Mouse (Mus musculus) stomach, embryonic 16.5 days (tissue): ENCODE measurements around the gene Zfhx3. TPM values are rescaled to one million over a fixed set of nuclear protein-coding genes. Genes with fewer than 3 reads are reported as not detected.

Experiments used
- ATAC-seq: fragments of 200-750 bp; cut with Nextera tagmentation; 2 replicates; pipeline ENCODE4 v1.8.0; 2017; ENCODE audit warnings: moderate number of reproducible peaks, moderate TSS enrichment; ENCODE audit not compliant: insufficient read depth, low FRiP score
- H3K27ac ChIP-seq: fragments of 300-500 bp; sonication (generic); 2 replicates; pipeline ENCODE4 v1.5.1; 2014; ENCODE audit warnings: low read length
- H3K27me3 ChIP-seq: fragments of 300-500 bp; sonication (generic); 2 replicates; pipeline ENCODE4 v1.6.1; 2014; ENCODE audit warnings: low read length, control low read depth, mixed read lengths; ENCODE audit not compliant: control insufficient read depth, insufficient read depth
- H3K36me3 ChIP-seq: fragments of 300-500 bp; sonication (generic); 2 replicates; pipeline ENCODE4 v1.6.1; 2014; ENCODE audit warnings: low read length; ENCODE audit not compliant: control insufficient read depth, insufficient read depth
- H3K4me1 ChIP-seq: fragments of 300-500 bp; sonication (generic); 2 replicates; pipeline ENCODE4 v1.6.1; 2014; ENCODE audit warnings: low read length, control low read depth, mixed read lengths; ENCODE audit not compliant: control insufficient read depth, insufficient read depth
- H3K4me2 ChIP-seq: fragments of 300-500 bp; sonication (generic); 2 replicates; pipeline ENCODE4 v1.6.1; 2014; ENCODE audit warnings: low read depth, low read length, mixed read lengths
- H3K4me3 ChIP-seq: fragments of 300-500 bp; sonication (generic); replicated peaks from 2 replicates; pipeline ENCODE4 v1.5.1; 2014; ENCODE audit warnings: mild to moderate bottlenecking, low read length
- H3K9ac ChIP-seq: fragments of 300-500 bp; sonication (generic); 2 replicates; pipeline ENCODE4 v1.6.1; 2014; ENCODE audit warnings: low read length
- H3K9me3 ChIP-seq: fragments of 300-500 bp; sonication (generic); replicated peaks from 2 replicates; pipeline ENCODE4 v1.6.1; 2016; ENCODE audit warnings: low read length, control low read depth; ENCODE audit not compliant: control insufficient read depth
- WGBS: fragments of 180-500 bp; shearing (Covaris S2); extraction: QIAGEN DNeasy Blood & Tissue Kit; methylation state at CpG from one replicate; pipeline ENCODE4 v1.1.7; 2014; 5-methylcytosine and 5-hydroxymethylcytosine counted together
- polyA plus RNA-seq: library from polyadenylated mRNA; unstranded; fragments of >200 nt; fragmentation: Nextera tagmentation; extraction: Ambion mirVana; gene quantifications from 2 replicates; pipeline ENCODE4 v1.2.1, GENCODE M21; 2015

Zfhx3 gene
- polyA plus RNA-seq, 1 experiment from 2014 or later, result 10.9 TPM

DNA sequence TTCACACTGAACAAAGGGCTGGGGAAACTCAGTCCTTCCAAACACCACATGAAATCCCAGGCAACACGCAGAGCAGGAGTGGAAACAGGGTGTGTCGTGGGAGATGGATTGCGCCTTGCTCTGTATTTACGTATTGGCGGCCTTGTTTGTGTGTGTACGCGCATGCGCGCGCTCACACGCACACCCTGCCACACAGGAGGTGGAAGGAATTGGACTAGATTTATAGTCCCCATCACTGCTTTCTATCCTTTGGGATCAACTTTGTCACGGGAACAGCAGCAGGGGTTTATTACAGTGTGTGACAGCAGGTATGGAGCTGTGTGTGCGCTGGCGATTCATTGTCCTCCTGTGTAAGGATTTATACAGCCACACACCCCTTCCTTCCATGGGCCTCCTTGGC, 228.4 kb downstream of the Zfhx3 start:
- H3K4me3 ChIP-seq, result no peak overlapping the region
- H3K9ac ChIP-seq, result no peak overlapping the region
- no peak for ATAC-seq
- no peaks in the 10 kb centered on the region for H3K4me1 ChIP-seq
- no peaks in the 10 kb centered on the region for H3K27me3 ChIP-seq
- H3K9me3 ChIP-seq, result no peaks in the 10 kb centered on the region
- H3K36me3 ChIP-seq, result no peaks in the 10 kb centered on the region
- no peak overlapping the region for H3K4me2 ChIP-seq
- no peak overlapping the region for H3K27ac ChIP-seq
- WGBS, result 73% methylated on average over 14 of the region's 14 CpGs

DNA sequence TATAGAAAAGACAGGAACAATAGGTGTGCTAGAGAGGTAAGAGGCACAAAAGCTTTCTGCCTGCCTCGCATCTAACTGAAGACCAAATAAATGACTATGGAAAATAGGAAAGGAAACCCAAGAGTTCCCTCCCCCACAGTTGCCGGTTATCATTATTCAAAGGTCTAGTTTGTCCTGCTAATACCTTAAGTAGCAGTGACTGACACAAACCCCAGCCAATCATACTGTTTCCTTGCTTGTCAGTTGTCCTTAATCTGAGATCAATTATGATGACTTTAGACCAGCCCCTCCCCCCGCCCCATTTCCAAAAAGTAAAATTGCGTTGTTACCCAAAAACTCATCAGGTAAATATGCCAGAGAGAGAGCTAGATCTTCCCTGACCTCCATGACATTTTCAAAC, 240.9 kb downstream of the Zfhx3 start:
- Histone ChIP-seq H3K27me3 (no peaks in the 10 kb centered on the region), H3K27ac (no peak overlapping the region), H3K4me2 (no peak overlapping the region), H3K4me1 (peaks cover 3% of the 10 kb centered on the region; the same call in 1 of the 2 replicates), H3K36me3 (no peaks in the 10 kb centered on the region), H3K4me3 (no peak overlapping the region), H3K9me3 (no peaks in the 10 kb centered on the region), H3K9ac (no peak overlapping the region)
- no peak for ATAC-seq
- 80% methylated on average over 4 of the region's 4 CpGs for WGBS

DNA sequence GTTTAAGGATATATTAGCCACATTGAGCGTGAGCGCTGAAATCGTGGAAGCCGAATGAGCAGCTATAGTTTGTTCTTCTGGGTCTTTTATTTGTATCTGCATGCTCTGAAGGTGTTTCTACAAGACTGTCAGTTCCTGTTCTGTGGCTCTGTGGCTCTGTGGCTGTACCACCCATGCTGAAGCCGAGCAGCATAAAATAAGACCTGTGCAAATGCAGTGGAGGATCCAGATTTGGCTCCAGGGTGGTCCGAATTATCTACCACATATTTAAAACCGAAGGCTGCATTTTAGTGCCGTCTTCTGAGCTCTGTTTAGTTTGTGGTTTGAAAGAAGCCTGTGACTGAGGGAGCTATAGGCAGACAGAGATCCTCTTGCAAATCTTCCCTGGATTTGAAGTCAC, 241.5 kb downstream of the Zfhx3 start:
- Histone ChIP-seq H3K4me3 (no peak overlapping the region), H3K36me3 (no peaks in the 10 kb centered on the region), H3K27me3 (no peaks in the 10 kb centered on the region), H3K4me1 (peaks cover 6% of the 10 kb centered on the region; the same call in 1 of the 2 replicates), H3K4me2 (no peak overlapping the region), H3K9me3 (no peaks in the 10 kb centered on the region), H3K9ac (no peak overlapping the region), H3K27ac (no peak overlapping the region)
- ATAC-seq, result no peak
- 64% methylated on average over 8 of the region's 8 CpGs for WGBS

DNA sequence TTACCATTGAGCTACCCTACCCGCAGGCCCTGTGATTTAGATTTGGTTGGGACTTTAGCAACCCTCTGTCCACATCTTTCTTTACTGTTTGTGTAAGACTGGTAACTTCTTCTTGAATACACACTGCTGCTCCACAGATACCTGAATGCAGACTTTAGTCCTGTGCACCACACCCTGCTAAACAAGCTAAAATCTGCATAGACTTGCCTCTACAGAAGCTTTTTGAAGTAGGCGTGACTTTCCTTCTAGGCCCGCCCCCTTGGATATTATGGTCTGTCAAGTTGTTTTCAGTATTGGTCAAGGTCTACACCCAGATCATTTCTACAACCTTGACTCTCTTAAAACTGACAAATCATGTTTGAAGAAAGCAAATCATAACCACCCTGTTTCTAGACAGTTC, 243.8 kb downstream of the Zfhx3 start:
- ATAC-seq, result no peak
- Histone ChIP-seq H3K4me2 (no peak overlapping the region), H3K27me3 (no peaks in the 10 kb centered on the region), H3K9me3 (no peaks in the 10 kb centered on the region), H3K36me3 (no peaks in the 10 kb centered on the region), H3K4me1 (peaks cover 6% of the 10 kb centered on the region; the same call in 1 of the 2 replicates), H3K4me3 (no peak overlapping the region), H3K9ac (no peak overlapping the region), H3K27ac (no peak overlapping the region)
- WGBS, result 80% methylated on average over 3 of the region's 3 CpGs

DNA sequence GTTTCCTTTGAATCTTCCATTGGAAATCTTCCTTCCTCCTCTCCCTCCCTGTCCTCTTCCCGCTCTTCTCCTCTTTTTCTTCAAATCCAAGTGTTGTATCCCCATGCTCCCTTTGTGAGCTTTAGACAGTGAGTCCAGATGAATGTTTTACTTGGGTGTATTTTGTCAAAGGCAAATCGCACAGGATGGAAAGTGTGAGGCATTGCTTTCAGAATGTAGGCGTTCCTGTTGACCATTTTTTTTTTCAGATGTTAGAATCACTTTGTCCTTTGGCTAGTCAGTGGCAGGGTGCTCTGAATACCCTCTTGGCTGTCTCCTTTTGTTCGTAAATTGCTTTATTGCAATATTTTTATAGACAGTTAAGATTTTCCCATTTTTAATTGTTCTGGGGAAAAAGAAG, 245.6 kb downstream of the Zfhx3 start:
- H3K4me2 ChIP-seq, result no peak overlapping the region
- H3K4me1 ChIP-seq, result peaks cover 6% of the 10 kb centered on the region; the same call in 1 of the 2 replicates
- H3K9ac ChIP-seq, result no peak overlapping the region
- H3K36me3 ChIP-seq, result no peaks in the 10 kb centered on the region
- H3K27ac ChIP-seq, result no peak overlapping the region
- H3K4me3 ChIP-seq, result no peak overlapping the region
- no peak for ATAC-seq
- no peaks in the 10 kb centered on the region for H3K27me3 ChIP-seq
- 57% methylated on average over 4 of the region's 4 CpGs for WGBS
- no peaks in the 10 kb centered on the region for H3K9me3 ChIP-seq

DNA sequence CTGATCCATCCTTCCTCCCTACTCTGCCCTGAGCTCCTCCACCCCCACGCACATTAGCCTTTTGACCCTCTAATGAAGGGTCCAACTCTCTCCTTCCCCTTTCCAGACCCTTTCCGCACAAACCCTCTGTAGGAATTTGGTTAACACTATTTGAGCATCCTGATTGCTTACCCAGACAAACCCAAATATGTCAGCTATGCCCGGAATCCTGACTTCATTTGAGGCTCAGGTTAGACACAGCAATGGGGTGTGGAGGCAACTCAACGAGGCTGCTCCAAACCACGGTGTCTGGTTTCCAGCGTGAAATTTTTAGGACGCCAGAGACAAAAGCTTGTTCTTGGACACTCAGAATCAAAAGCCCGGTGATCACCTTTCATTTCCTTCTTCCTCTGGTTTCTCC, 252.1 kb downstream of the Zfhx3 start:
- Histone ChIP-seq H3K9me3 (no peaks in the 10 kb centered on the region), H3K27me3 (no peaks in the 10 kb centered on the region), H3K4me2 (no peak overlapping the region), H3K9ac (no peak overlapping the region), H3K4me1 (no peaks in the 10 kb centered on the region), H3K27ac (no peak overlapping the region), H3K4me3 (no peak overlapping the region), H3K36me3 (no peaks in the 10 kb centered on the region)
- WGBS, result 31% methylated on average over 8 of the region's 8 CpGs
- no peak for ATAC-seq

DNA sequence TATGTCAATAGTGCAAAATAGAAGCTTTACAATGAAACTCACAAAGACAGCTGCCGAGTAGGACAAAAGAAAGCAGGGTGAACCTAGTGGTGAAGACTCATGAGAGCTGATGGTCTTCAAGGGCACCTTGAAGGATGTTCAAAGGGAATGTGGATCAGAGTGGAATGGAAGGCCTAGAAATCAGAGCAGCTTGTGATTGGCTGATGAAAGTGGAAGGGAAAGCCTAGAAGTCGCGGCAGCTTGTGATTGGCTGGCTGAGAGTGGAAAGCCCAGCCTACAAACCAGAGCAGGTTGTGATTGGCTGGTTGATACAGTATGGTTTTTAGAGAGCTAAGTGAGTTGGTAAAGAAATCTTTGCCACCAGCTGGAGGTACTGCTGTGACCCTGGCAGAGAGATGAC, 272.6 kb downstream of the Zfhx3 start:
- no peak overlapping the region for H3K27ac ChIP-seq
- H3K9ac ChIP-seq, result no peak overlapping the region
- no peaks in the 10 kb centered on the region for H3K9me3 ChIP-seq
- H3K27me3 ChIP-seq, result no peaks in the 10 kb centered on the region
- 92% methylated on average over 3 of the region's 3 CpGs for WGBS
- 0 out of 2 replicates have a peak, but pooled peaks cover 3% of the 10 kb centered on the region for H3K4me1 ChIP-seq
- no peak overlapping the region for H3K4me3 ChIP-seq
- ATAC-seq, result no peak
- no peaks in the 10 kb centered on the region for H3K36me3 ChIP-seq
- H3K4me2 ChIP-seq, result no peak overlapping the region

DNA sequence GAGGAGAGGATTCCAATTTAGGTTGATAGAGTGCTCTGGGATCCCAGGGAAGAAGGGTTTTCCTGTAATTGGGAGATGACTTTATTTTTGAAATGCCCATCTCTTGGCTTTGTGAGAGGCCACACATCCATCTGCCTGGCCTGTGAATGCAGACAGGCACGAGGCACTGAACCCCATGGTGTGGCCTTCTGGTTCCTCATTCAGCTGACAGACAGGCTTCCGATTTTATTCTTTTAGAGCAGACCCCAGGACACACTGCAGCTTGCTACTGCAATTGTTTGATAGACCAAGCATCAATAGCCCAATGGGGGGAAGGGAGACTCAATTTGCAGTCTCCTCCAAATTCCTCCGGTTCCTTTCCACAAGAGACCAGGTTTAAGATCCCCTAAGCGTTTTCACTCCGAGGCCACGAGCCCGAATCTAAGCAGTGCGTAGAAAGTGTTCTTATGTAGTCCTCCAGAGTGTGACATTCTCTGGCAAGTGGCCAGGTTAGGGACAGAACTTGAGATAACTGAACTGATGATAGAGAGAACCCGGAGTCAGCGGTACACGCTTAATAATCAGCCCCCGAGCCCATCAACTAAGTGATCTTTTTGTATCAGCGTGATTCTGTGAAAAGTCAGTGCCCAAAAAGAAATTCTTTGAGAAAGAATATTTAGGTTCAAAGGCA, 275.9 kb downstream of the Zfhx3 start:
- H3K4me2 ChIP-seq, result no peak overlapping the region
- 0 out of 2 replicates have a peak, but pooled peaks cover 3% of the 10 kb centered on the region for H3K4me1 ChIP-seq
- 62% methylated on average over 13 of the region's 13 CpGs for WGBS
- no peaks in the 10 kb centered on the region for H3K36me3 ChIP-seq
- ATAC-seq, result no peak
- H3K27me3 ChIP-seq, result no peaks in the 10 kb centered on the region
- H3K27ac ChIP-seq, result no peak overlapping the region
- H3K9ac ChIP-seq, result no peak overlapping the region
- H3K4me3 ChIP-seq, result no peak overlapping the region
- H3K9me3 ChIP-seq, result no peaks in the 10 kb centered on the region

DNA sequence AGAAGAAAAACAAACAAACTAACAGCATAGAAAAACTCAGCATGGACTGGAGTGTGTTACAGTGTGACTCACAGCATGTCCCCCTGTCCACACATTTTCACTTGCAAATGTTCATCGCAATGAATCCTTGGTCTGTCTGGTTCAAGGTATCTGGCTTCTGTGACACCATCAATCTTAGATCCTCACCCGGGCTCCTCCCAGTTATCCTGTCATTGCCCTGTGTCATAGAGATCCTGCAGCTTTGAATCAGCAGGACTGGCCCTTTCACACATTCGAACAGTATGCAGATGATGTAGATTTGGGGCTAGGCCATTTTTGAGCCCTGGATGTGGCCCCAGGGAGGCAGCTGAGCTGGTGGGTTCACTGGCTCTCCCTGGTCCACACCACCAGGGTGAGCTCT, 278.1 kb downstream of the Zfhx3 start:
- ATAC-seq, result no peak
- 68% methylated on average over 3 of the region's 3 CpGs for WGBS
- H3K36me3 ChIP-seq, result no peaks in the 10 kb centered on the region

More for the DNA sequence above, 278.1 kb downstream of the Zfhx3 start:
- H3K9me3 ChIP-seq, result no peaks in the 10 kb centered on the region
- no peak overlapping the region for H3K4me2 ChIP-seq
- H3K27ac ChIP-seq, result no peak overlapping the region
- H3K27me3 ChIP-seq, result no peaks in the 10 kb centered on the region
- 0 out of 2 replicates have a peak, but pooled peaks cover 3% of the 10 kb centered on the region for H3K4me1 ChIP-seq
- H3K4me3 ChIP-seq, result no peak overlapping the region
- no peak overlapping the region for H3K9ac ChIP-seq
